Mouse (Mus musculus) brain, embryonic 18.5 days (tissue): ENCODE data around the gene Ccl17.
"Not testable (repeated sequence)": the region's sequence is repeated elsewhere in the genome, so short reads cannot be mapped to it uniquely, and the experiment has no call there.

Source experiments
- DNase-seq: peaks from one replicate; pipeline ENCODE4 v3.0.0-alpha.2; 2012; ENCODE audit warnings: low read depth, low spot score

Gene Ccl17

DNA sequence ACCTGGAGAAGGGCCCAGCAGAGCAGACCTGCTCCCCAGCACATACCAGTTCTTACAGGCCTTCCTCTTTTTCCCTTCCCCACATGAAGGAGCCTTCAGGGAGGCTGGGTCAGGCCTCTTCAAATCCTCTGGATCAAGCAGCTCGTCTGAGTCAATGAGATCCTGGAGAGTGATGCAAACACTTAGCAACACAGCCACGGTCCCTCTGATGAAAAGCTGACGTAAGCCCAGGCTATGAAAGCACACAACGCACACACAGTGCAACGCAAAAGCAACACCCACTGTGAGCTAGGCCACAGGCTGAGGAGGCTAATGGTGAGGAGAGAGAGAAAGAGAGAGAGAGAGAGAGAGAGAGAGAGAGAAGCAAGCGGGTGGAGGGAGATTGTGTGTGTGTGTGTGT, 14.9 kb downstream of the Ccl17 start:
- no peak for DNase-seq

DNA sequence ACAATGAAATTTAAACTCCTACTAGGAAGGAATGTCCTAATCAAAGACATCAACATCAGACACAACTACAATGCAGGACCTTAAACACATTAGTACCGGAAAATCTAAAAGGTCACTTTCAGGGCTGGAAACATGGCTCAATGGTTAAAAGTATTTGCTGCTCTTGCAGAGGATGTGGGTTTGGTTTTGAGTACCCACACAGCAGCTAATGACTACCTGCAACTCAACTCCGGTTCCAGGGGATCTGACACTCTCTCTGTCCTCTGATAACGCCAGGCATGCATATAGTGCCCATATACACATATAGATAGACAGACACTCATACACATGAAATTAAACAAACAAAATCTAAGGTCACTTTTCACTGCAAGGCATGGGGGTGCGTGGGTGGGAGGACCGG, 16.0 kb downstream of the Ccl17 start:
- no peak for DNase-seq

DNA sequence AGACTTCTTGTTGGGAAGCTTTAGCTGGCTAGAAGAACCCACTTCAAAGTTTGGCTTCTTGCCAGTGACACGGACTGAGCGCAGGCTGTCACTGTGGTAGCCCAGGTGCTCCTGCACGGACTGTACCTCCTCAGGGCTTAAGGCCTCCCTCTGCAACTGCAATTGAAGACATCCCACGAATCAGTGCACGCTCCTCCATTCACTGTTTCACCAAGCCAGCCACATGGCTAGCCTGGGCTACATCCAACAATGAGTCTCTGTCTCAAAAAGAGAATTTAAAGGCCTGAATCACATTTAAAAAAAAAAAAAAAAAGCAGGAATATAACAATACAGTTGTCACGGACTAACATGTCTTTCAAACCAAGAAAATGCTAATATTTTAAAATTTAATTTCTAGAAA, 18.0 kb downstream of the Ccl17 start:
- DNase-seq = no peak

DNA sequence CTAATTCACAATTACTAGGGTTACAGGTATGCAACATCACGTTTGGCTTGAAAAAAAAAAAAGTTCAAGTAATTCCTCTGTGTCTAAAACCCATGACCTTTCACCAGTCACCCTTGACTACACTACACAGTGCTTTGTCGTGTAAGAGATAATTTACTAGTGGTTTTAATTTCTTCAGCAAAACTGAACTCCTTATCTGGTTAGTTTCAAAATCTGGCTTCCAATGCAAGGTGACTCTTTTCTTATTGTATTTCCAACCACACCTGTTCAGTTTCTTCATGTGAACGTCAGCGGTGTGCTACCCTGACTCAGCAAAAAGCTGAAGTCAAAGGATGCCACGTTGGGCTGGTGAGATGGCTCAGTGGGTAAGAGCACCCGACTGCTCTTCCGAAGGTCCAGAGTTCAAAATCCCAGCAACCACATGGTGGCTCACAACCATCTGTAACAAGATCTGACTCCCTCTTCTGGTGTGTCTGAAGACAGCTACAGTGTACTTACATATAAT, 23.7 kb downstream of the Ccl17 start:
- not testable (repeated sequence) for DNase-seq

DNA sequence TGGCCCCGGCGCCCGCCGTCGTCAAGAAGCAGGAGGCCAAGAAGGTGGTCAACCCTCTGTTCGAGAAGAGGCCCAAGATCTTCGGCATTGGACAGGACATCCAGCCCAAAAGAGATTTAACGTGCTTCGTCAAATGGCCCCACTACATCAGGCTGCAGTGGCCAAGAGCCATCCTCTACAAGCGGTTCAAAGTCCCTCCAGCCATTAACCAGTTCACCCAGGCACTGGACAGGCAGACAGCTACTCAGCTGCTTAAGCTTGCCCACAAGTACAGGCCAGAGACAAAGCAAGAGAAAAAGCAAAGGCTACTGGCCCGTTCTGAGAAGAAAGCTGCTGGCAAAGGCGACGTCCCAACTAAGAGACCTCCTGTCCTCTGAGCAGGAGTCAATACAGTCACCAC, 25.5 kb downstream of the Ccl17 start:
- not testable (repeated sequence) for DNase-seq

DNA sequence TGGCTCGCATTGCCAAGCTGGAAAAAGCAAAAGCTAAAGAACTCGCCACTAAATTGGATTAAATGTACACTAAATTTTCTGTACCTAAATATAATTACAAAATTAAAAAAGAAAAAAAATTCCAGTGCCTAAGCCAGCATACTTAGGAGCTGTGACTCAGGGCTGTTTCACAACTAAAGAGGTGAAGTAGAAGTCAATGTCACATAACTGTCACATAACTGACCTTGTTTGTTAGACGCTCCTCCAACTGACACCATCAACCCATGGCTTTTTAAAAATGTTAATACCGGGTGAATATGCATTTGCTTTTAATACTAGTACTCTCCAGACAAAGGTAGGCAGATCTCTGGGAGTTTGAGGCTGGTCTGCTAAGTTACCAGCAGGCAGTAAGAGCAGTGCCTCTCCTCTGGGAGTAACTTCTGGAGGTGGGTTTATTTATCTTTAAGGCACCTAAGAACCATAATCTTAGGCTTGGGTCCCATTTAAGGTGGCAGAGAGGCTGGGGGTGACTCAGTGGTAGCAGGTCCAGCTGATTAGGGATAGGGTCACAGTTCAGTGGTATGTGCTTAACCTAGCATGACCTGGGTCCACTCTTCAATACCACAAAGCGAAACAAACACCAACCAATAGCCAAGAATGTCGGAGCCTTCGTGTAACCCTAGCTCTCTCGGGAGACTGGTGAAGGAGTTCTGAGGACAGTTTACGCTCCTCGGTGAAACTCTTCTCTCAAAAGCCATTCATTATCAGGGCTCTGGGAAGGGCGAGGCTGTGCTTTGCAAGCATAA, 26.4 kb downstream of the Ccl17 start:
- DNase-seq = no peak

DNA sequence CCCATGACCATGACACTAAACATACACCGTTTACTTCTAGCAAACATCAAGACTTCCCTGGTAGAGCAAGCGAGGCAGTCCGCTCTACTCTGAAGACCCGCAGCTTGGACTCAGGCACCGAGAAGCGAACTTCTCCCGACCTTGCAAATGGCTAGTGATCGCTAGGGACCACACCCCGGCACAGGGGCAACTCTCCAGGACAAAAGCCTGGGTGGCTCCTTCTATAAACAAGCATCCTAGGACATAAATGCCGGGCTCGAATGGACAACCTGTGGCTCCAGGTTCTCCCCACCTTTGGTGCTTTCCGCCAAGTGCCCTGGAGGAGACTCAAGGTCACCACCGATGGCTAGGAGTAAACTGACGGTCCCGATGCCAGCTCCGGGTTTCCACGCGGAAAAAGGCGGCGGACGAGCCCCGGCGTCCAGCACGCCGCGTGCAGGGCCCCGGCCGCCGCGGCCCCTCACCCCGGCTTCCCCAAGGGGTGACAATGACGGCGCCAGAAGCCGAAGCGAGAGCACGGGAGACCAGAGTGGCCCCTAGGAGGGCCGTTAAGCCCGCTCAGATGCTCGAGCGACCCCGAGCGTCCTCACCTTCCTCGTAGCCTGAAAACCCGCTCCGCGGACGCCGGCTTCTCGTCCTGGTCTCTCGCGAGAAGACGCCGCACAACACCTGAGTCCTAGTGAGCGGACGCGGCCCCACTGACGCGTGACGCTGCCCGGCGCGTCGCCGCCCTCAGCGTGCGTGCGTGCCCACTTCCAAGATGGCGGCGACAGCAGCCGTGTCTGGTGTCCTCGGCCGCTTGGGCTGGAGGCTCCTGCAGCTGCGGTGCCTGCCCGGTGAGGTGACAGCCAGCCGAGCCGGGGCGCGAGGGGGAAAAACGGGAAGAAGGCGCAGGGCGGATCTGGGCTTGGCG, 27.7 kb downstream of the Ccl17 start, which contains the start of the genes Coq9 and Ciapin1:
Gene Coq9 (plus strand): TSS at position 660 of the 913 bp plus-strand sequence.
Gene Ciapin1 (minus strand): TSS at position 697 of the 913 bp plus-strand sequence.
- DNase-seq = peak; percentile 89

DNA sequence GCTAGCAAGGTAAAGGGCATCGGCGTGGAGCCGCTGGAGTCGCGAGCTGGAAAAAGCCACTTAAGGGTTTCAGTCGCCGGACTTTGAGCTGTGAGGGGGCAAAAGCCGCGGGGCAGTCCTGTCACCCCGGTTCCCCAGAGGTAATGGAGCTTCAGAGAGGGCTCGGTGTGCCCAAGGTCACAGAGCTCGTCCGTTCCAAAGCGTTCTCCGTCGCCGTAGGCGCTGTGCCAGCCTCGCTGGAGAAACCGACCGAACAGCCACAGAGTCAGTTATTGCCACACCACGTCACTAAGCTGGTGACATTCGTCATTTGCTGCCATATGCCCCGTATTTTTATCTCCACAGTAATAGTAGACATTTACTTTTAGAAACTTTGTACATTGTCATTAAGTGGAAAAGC, 28.3 kb downstream of the Ccl17 start:
- DNase-seq = no peak

DNA sequence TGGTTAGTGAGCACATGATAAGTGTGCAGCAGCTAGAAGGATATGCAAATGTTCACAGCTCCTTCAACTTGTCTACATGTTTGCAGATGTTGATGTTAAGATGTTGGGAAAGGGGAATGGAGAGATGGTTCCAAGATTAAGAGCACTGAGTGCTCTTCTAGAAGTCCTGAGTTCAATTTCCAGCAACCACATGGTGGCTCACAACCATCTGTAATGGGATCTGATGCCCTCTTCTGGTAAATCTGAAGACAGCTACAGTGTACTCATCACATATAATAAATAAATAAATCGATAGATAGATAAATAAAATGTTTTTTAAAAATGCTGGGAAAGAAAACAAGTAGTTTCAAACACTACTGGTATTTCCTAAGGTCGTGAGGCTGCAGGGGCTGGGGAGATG, 30.9 kb downstream of the Ccl17 start:
- DNase-seq = no peak

DNA sequence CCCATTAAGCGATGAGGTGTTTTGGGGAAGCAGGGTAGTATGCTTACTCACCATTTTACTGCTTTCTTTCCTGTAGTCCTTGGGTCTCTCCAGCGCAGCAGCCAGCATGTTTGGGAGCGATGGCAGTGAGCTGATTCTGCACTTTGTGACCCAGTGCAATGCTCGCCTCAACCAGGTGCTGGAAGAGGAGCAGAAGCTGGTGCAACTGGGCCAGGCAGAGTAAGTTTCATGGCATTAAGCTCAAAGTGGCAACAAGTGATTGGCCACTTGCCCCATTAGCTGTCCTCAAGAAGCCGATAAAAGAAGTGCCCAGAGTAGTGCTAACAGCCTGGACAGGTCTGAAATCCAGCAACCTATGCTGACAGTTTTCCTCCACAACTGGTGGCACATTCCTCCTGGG, 39.8 kb downstream of the Ccl17 start:
- DNase-seq = no peak

DNA sequence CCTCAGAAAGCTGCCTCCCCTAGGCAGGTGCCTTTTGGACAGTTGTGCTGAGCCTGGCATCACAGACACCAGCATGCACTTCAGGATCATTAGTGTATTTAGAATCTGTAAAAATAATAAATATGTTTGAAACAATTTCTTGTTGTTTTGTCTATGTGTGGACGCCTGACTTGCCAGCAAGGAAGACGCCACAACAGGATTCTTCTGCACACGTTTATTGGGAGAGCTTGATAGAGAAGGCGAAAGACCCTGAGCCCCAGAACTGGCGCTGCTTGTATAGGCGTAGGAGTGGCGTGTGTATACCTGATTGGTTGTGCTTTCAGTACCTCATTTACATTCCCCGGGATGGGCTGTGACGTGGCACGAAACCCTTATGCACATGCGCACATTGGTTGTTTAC, 44.5 kb downstream of the Ccl17 start:
- DNase-seq = not testable (repeated sequence)

DNA sequence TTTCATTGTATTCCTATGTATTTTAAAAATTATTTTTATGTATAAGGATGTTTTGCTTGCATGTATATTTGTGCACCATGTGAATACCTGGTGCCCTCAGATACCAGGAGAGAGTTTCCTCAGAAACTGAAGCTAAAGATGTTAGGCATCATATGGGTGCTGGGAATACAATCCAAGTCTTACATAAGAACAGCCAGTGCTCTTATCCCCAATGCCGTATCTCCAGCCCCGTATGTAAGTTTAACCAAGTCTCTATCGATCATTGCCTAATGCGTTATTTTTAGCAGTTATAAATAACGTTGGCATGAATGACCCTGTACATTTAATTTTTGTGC, 46.7 kb downstream of the Ccl17 start:
- DNase-seq = no peak

DNA sequence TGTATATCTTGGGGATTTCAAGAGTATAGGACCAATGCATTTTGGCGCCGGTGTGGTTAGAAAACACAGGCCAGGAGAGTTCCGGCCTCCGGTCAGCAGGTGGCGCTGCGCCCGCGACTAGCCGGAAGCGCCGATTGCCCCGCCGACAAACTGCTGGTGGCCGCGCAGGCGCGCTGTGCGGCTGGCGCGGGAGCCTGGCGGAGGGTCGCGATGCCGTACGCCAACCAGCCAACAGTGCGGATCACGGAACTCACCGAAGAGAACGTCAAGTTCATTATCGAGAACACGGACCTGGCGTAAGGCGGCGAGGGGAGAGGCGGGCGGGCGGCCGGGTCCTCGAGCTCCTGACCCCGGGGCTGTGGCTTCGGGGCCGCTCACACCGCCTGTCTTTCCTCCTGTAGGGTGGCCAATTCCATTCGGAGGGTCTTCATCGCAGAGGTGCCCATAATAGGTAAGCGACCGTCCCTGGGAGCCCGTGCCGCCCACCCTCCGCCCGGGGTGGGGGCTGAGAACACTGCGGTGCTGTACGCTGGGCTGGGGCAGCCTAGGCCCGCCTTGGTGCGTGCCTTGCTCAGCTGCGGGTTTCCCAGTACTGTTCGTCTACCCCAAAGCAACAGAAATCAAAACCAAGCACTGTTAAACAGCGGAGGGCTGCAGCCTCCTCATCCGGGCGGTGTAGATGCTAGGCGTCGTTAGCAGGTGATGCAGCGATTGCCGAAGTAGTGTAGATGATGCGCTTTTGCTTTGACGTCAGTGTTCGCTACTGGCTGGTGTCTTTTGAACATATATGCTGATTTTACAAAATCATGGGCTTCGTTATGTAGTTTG, 47.3 kb downstream of the Ccl17 start, which contains the start of gene Polr2c:
Gene Polr2c (plus strand): TSS at position 105 of the 828 bp plus-strand sequence.
- DNase-seq = no peak

DNA sequence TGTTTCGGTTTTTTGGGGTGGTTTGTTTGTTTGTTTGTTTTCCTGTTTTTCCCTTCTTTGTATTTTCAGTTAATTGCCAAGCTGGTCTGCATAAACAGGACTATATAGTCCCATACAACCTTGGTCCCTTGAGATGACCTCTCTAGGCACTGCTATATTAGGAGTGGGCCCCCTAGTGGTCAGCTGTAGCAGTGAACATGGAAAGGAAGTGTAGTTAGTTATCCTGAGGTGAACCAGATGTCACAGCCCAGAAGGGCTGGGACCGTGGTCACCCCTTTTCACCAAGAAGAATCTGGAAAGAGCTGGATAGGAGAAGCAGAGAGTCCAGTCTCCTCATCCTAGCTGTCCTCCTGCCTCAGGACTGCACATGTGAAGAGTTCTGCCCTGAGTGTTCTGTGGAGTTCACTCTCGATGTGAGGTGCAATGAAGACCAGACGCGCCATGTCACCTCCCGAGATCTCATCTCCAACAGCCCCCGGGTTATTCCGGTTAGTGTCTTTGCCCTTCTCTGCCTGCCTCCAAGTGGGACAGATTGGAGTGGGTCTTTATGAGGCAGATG, 51.2 kb downstream of the Ccl17 start:
- no peak for DNase-seq
